7 mouse cellular contexts compared by ENCODE assay signal in the genomic region with DNA sequence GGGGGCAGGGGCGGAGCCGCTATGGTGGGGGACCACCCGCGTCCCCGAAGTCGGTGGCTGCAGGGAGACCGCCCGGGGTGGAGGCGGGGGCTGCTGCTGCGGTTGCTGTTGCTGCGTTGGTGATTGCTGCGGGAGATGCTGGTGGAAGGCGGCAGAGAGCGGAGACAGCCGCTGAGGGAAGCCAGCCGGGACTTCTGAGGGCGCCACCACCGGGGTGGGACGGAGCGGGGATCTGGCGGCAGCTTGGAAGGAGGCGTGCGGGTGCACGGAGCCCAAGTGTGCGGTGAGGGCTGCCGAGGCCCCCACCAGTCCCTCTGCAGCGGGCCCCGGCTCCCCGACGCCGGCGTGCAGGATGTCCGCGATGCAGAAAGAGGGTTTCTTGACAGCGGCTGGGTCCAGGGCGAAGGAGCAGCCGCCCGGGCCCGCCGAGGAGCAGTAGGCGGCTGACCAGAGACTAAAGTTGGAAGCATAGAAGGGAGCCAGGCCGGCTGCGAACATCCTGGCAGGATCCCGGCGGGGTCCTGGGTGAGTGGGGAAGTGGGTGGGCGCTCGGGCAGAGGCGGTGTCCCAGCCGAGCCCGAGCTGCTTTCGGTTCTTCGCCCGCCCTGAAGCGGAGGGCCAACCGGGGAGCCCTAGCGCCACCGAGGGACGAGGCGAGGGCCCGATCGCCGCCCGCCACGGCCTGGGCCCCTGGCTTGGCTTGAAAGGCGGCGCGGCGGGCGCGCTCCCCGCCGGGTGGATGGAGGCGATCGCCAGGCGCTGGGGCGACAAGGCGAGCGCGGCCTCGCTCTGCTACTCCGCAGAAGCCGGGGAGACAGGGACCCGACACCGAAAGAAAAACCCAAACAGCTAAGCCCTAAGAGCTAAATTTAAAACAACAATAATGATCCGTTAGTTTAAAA. TPM values are rescaled to one million over a fixed set of nuclear protein-coding genes. Genes with fewer than 3 reads are reported as not detected.
DNase-seq lines count a peak whose midpoint lies in the region; ATAC-seq and TF ChIP-seq lines count a peak whose summit lies in the region.

No protein-coding gene starts in this region.

- H3K4me2 ChIP-seq in stomach, embryonic 14.5 days (replicated peaks; ENCODE audit: low read depth, low read length), result peak overlapping the region; percentile 88

- H3K4me3 ChIP-seq in C2C12 (ENCODE audit: insufficient read depth, poor library complexity, severe bottlenecking), result peak overlapping the region; percentile 80
- H3K4me3 ChIP-seq in limb, embryonic 10.5 days, result peak overlapping the region; percentile 72
- peak overlapping the region; percentile 60 for H3K4me3 ChIP-seq in midbrain, embryonic 10.5 days
- H3K4me3 ChIP-seq in stomach, embryonic 14.5 days (ENCODE audit: low read depth, low read length), result peak overlapping the region; percentile 57

- peak overlapping the region; percentile 91 for H3ac ChIP-seq in C2C12 (ENCODE audit: control insufficient read depth, insufficient read length, low read depth)

- peak; percentile 0 for TF ChIP-seq CTCF in C2C12 (IDR thresholded peaks at IDR 0.05; ENCODE audit: control insufficient read depth, insufficient read depth, insufficient read length)

- peak overlapping the region; percentile 58 for H3K9ac ChIP-seq in stomach, embryonic 14.5 days (replicated peaks; ENCODE audit: low read depth, low read length)

- H3K4me1 ChIP-seq in limb, embryonic 10.5 days, result peaks cover 32% of the 10 kb centered on the region
- peaks cover 33% of the 10 kb centered on the region for H3K4me1 ChIP-seq in midbrain, embryonic 10.5 days
- H3K4me1 ChIP-seq in stomach, embryonic 14.5 days (ENCODE audit: control insufficient read depth, insufficient read depth, low read length), result peaks cover 10% of the 10 kb centered on the region

- peaks cover 41% of the 10 kb centered on the region for H3K36me3 ChIP-seq in C2C12 (ENCODE audit: control insufficient read depth, insufficient read depth)
- no peaks in the 10 kb centered on the region for H3K36me3 ChIP-seq in limb, embryonic 10.5 days
- H3K36me3 ChIP-seq in midbrain, embryonic 10.5 days, result no peaks in the 10 kb centered on the region
- no peaks in the 10 kb centered on the region for H3K36me3 ChIP-seq in stomach, embryonic 14.5 days (ENCODE audit: control insufficient read depth, insufficient read depth, low read length)

- H3K27ac ChIP-seq in limb, embryonic 10.5 days, result peak overlapping the region; percentile 75
- H3K27ac ChIP-seq in midbrain, embryonic 10.5 days (replicated peaks), result peak overlapping the region; percentile 14
- H3K27ac ChIP-seq in stomach, embryonic 14.5 days (ENCODE audit: low read length), result peak overlapping the region; percentile 86

- peaks cover 33% of the 10 kb centered on the region for H3K79me3 ChIP-seq in C2C12 (ENCODE audit: low read depth)

- no peaks in the 10 kb centered on the region for H3K9me3 ChIP-seq in limb, embryonic 10.5 days (replicated peaks)
- no peaks in the 10 kb centered on the region for H3K9me3 ChIP-seq in midbrain, embryonic 10.5 days (replicated peaks)
- no peaks in the 10 kb centered on the region for H3K9me3 ChIP-seq in stomach, embryonic 14.5 days (ENCODE audit: control insufficient read depth, low read depth, low read length)

- peak; percentile 62 for DNase-seq in MN1 (ENCODE audit: low spot score)
- DNase-seq in fibroblast of lung, adult 2 months (ENCODE audit: low read depth), result peak; percentile 15
- DNase-seq in heart, postnatal 10 days, result peak; percentile 70 to 73
- peak; percentile 69 for DNase-seq in limb, embryonic 10.5 days (ENCODE audit: low spot score)
- peak; percentile 69 for DNase-seq in midbrain, embryonic 10.5 days (ENCODE audit: low spot score)

- ATAC-seq in stomach, embryonic 14.5 days (ENCODE audit: insufficient number of reproducible peaks, insufficient read depth, low FRiP score, low read depth), result peak; percentile 12; the same call in 1 of the 2 replicates

- no peaks in the 10 kb centered on the region for H3K27me3 ChIP-seq in C2C12 (ENCODE audit: control insufficient read depth, insufficient read depth, insufficient read length)
- H3K27me3 ChIP-seq in limb, embryonic 10.5 days (ENCODE audit: low read depth, poor library complexity, severe bottlenecking), result peaks cover 97% of the 10 kb centered on the region
- peaks cover 98% of the 10 kb centered on the region for H3K27me3 ChIP-seq in midbrain, embryonic 10.5 days (ENCODE audit: low read depth, poor library complexity, severe bottlenecking)
- H3K27me3 ChIP-seq in stomach, embryonic 14.5 days (ENCODE audit: control insufficient read depth, insufficient read depth, low read length), result peaks cover 57% of the 10 kb centered on the region

- peaks cover 46% of the 10 kb centered on the region for H3K79me2 ChIP-seq in C2C12 (ENCODE audit: control insufficient read depth, insufficient read depth)

- WGBS in limb, embryonic 10.5 days, result under 1% methylated on average over 85 of the region's 85 CpGs
- WGBS in midbrain, embryonic 10.5 days, result under 1% methylated on average over 85 of the region's 85 CpGs
- WGBS in stomach, embryonic 14.5 days, result under 1% methylated on average over 83 of the region's 85 CpGs

- intact Hi-C loops in heart, postnatal 10 days (cut with DNase I), result loop anchor here (5.0 kb wide), 1 partner anchor 695 kb away; no protein-coding TSS in a partner anchor

TF ChIP-seq in C2C12, 6 proteins besides CTCF, POLR2A, EP300 and RAD21:
- TF ChIP-seq MYOG (IDR thresholded peaks at IDR 0.05; ENCODE audit: control insufficient read depth, extremely low read depth, insufficient read length), result no peak
- no peak for TF ChIP-seq USF1 (IDR thresholded peaks at IDR 0.05; ENCODE audit: low read depth)
- no peak for TF ChIP-seq FOSL1 (IDR thresholded peaks at IDR 0.05; ENCODE audit: insufficient read depth, low read length, poor library complexity, severe bottlenecking)
- no peak for TF ChIP-seq MAX (IDR thresholded peaks at IDR 0.05)
- no peak for TF ChIP-seq MYOD1 (IDR thresholded peaks at IDR 0.05; ENCODE audit: control insufficient read depth, insufficient read length, low read depth)
- TF ChIP-seq CEBPB (IDR thresholded peaks at IDR 0.05; ENCODE audit: low read depth), result no peak

RNA-seq across cellular contexts. Expression of a gene that starts 0.5 kb away (rescaled TPM):
- polyA plus RNA-seq in C2C12 (2012; fragmentation: generic; extraction: Trizol), result 34.7 TPM
- total RNA-seq in heart, postnatal 10 days (2021), result 10 to 100 TPM; 23.2 to 27.1 TPM
- polyA plus RNA-seq in limb, embryonic 10.5 days (2016; fragmentation: Nextera tagmentation; extraction: Ambion mirVana), result 7.2 and 9.5 TPM in 2 replicates
- 2.5 and 4.8 TPM in 2 replicates for polyA plus RNA-seq in midbrain, embryonic 10.5 days (2016; fragmentation: Nextera tagmentation; extraction: Ambion mirVana)
- 10.8 and 12.7 TPM in 2 replicates for polyA plus RNA-seq in stomach, embryonic 14.5 days (2014; fragmentation: Nextera tagmentation; extraction: Ambion mirVana)

Comparison
In these comparisons a context has a peak if more than half of its experiments do, and no peak if none do; other contexts are left out.
1. Peak in every context shown above with its lines: DNase-seq, ATAC-seq, H3K4me3 ChIP-seq and H3K27ac ChIP-seq.
2. DNase-seq: peak in every context shown above with its lines; median percentile 72 in heart, postnatal 10 days; 69 in limb, embryonic 10.5 days; 69 in midbrain, embryonic 10.5 days; 62 in MN1; 15 in fibroblast of lung, adult 2 months.
3. H3K27ac ChIP-seq: peak in every context shown above with its lines; median percentile 86 in stomach, embryonic 14.5 days; 75 in limb, embryonic 10.5 days; 14 in midbrain, embryonic 10.5 days.